Mouse (Mus musculus) heart, postnatal 10 days (tissue): ENCODE measurements around the gene Cd28. TPM values are rescaled to one million over a fixed set of nuclear protein-coding genes. Genes with fewer than 3 reads are reported as not detected.

ENCODE experiments used
- total RNA-seq, 2 experiments: library from RNA; stranded (reverse); gene quantifications; 2 replicates each; pipeline ENCODE4 v1.2.3; 2021

Cd28 gene
- total RNA-seq, 2 experiments from 2014 or later = 2.4 to 2.7 TPM

Other genes starting within 250 kb of the Cd28 start
- 100 to 1,000 TPM; 132 to 182 TPM for gene Raph1, start 149.7 kb upstream of the Cd28 start, total RNA-seq
- gene Ctla4, start 170.2 kb downstream of the Cd28 start, total RNA-seq = under 1 TPM in 1 of 2 experiments, not detected in 1; 0.22 TPM